Mouse (Mus musculus): Measurements from ENCODE around the gene Gng10. TPM values are rescaled to one million over a fixed set of nuclear protein-coding genes. Genes with fewer than 3 reads are reported as not detected.

Gene Gng10
- 1 to 10 TPM; 4.6 to 5.6 (median 4.7) TPM for total RNA-seq (2022)

DNA sequence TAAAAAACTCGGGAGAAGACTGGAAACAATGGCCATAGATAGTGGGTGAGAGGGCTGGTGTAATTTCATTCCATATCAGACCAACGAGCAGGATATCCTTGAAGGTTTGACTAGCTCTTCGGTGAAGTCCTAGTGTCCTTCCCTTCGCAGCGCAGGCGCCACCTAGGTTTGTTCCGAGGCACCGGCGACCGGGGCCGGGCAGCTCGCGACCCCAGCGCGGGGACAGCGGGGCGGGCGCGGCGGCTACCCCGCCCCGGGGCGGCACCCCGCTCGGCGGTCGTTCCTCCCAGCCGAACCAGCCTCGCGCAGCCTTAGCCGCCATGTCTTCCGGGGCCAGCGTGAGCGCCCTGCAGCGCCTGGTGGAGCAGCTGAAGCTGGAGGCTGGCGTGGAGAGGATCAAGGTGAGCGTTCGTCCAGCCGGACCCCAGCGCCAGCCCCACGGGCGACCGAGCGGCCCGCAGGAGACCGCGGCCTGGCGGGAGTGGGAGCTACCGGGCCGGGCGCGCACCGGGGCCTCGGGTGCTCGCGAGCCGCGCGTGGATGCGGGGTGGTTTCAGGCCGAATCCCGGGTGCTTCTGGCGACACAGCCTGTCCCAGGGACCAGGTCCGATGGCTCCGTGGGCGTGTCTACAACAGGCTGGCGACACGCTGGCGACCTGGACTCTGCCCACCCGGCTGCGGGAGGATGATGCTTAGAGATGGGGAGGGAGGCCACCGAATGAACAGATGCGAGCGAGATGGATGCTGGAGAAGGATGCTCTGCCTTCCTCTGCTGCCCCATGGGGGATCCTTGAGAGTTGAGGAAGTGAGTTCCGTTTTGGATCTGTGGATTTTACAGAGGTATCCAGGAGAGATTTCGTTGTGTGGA lies at the start of gene Gng10:
Gene Gng10, plus strand, starts transcription at position 171 of the 868 bp plus-strand sequence.
- peak; percentile 8 to 15 for DNase-seq (ENCODE audit: low spot score in 2 of 2)

DNA sequence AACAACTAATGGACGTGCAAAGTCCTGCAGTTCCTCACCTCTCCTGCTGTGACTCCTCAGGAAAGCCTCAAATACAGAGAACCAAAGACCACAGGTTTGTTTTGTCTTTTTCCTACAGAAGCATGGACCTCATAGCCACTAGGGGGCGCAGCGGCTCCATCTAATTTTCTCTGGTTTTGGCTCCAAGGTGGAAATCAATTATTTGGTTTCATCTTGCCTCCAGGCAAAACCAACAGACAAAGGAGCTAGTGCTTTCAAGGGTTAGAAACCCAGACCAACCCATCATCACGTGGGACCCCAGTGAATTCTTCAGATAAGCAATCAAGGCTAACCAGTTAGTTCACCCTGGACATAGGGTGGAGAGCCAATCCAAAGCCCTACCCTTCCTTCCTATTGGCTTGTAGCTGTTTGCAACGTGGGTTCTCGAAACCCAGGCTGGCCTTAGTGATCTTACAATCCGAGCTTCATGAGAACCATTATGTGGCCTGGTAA lies 49.7 kb upstream of the Gng10 start:
- peak; percentile 25 to 45 for DNase-seq (ENCODE audit: low spot score in 2 of 2)

DNA sequence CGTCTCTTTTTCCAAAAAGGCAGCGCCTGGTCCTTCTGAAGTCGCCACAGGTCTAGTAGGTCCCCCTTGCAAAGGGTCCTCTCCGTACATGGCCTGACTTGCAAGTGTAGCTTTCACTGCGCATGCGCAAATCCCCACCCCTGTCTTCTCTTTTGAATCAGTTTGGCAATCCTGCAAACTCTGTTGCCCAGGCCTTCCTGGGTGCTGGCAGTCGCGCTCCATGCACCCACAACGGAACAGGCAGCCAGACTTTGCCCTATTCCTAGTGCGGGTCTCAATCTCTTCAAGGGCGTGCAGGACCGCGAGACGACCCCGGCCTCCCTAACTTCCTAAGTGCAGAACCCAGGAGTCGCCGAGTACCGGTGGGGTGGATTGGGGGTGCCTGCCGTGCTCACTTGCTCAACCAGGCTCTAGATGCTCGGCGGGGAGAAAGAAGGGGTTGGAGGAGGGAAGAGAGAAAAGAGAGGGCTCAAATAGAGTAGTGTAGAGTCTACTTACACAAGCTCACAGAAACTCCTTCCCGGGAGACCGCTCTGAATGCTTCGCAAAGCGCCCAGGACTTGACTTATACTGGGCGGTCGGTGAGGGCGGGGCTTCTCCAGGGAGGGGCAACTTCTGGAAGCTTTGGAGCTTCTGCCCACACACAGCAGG lies 48.2 kb upstream of the Gng10 start, which contains the start of gene Ptgr1:
Gene Ptgr1, minus strand, starts transcription at position 580 of the 651 bp plus-strand sequence.
- DNase-seq (ENCODE audit: low spot score in 2 of 2): peak; percentile 51 to 70

DNA sequence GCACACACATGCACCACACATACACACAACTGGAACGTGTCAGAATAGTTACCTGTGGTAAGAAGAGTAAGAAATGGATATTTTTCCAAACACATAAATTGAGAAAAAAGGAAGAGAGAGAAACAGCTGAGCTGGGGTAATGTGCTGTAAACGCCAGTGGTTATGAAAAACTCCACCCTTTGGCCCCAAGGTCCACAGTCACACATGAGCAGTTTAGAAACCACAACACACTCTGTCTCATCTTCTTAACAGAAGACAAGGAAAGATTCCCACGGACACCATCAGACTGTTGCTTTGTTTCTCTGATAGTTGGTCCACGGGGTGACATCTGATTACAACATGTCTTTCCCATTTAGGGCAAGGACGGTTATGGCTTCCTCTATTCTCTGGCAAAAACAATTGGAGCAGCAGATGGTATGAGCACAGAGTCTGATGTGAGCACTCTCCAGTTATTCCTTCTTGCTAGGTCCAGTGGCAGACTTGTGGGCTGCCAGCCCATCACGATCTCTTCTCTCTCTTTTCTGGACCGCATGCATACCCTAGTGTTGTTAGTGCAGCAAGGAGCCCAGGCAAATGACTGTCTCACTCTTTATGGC lies 45.5 kb upstream of the Gng10 start:
- DNase-seq (ENCODE audit: low spot score in 2 of 2): no peak

DNA sequence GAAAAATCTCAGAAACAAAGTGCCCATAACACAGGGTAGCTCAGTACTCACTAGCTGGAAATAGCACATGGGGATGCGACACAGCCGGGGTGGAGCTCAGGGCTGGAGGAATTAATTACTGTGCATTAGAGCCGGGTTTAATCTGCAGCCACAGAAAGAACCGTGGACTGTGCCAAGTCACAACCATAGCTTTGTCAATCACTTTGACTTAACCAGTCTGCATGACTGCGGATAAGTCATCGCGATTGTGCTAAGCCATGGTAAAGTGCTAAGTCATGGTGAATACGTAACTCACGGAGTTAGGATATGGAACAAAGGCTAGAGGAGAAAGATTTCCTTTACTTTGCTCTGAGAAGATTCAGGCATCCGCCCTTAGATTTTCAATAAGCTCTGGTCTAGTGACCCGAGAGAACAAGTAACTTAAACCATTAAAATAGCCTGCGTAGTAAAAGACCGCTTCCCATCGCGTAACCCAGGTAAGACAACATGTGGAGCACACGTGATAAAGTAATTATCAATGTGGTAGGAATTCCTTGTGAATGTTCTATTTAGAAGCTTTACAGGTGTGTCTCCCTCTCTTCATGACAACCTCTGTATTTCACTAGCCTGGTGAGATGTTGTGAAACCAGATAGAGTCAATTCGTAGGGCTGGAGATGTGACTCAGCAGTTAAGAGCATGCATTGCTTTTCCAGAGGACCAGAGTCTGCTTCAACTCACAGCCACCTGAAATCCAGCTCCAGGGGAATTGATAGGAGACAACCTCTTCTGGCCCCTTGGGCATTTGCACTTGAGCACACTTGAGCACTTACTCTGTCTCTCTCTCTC lies 44.1 kb upstream of the Gng10 start:
- DNase-seq (ENCODE audit: low spot score in 2 of 2): no peak

DNA sequence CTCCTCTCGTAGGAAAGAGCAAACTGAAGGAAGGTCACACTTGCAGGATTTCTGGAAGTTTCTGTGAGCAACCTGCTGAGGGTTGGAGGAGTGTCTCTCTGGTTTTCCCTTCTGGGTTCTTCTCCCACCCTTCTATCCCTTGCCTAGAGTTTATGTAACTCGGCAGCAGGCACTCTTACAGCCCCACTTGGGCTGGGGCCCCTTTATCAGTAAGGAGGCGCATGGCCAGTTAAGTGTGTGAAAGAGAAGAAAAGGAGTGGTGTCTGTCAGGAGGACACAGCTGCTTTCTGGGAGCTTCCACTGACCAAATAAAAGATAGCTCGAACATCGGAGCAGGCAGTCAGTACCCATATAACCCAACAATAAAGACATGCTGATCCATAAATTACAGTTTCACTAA lies 42.7 kb upstream of the Gng10 start:
- DNase-seq (ENCODE audit: low spot score in 2 of 2): no peak

DNA sequence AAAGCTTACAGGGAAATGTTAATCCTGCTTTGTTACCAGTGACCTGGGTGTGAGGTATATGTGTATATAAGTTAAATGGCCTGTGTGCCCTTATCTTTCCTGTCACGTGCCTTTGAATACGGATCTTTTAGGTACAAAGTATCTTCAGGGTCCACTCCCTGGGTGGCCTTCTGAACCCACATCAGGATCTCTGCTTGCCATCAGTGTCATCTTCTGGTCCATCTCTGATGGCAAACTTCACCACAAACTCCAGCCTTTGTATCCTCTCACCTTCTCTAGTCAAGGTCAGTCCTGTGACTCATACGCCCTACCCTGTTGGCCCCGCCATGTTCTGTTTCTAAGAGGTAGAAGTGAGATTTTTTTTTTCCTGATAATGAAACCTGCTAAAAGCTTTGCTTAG lies 40.1 kb upstream of the Gng10 start, which contains the start of gene Dnajc25:
Gene Dnajc25, plus strand, starts transcription at position 301 of the 400 bp plus-strand sequence.
- no peak for DNase-seq (ENCODE audit: low spot score in 2 of 2)

DNA sequence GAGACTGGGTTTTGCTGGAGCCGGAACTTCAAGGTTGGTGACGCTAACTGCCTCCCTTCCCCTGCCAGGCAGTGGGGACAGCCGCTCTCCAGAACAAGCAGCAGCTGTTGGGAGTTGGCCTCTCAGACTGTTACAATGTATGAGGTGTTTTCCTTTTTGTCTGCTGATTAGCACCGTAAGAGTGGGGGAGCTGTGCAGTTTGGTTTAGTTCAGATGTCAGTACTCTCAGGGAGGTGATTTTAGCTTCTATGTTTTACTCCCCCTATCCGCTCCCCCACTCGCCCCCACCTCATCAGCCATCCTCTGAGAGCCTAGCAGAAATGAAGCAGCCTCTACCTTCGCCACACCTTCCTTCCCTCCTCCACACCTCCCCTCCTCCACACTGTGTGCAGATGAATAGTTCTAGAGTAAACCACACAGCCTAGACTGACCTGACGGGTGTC lies 39.6 kb upstream of the Gng10 start:
- no peak for DNase-seq (ENCODE audit: low spot score in 2 of 2)

DNA sequence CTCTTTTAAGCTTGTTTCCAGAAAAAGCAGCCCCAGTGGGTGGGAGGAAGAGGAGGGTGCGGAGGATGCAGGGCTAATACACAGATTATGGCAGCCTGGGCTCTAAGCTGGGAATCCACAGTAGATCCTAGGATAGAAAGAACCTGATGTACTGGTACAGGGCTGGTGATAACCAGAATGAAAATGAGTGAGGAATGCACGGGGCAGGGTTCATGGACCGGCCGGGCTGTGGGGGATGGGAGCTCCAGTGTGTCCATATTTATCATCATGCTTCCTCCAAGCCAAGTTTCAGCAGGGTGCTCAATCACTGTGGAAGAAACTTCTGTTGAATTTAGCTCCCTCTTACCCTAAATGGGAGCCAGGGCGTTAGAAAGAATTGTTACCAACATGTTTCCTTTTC lies 37.8 kb upstream of the Gng10 start:
- DNase-seq (ENCODE audit: low spot score in 2 of 2): no peak

DNA sequence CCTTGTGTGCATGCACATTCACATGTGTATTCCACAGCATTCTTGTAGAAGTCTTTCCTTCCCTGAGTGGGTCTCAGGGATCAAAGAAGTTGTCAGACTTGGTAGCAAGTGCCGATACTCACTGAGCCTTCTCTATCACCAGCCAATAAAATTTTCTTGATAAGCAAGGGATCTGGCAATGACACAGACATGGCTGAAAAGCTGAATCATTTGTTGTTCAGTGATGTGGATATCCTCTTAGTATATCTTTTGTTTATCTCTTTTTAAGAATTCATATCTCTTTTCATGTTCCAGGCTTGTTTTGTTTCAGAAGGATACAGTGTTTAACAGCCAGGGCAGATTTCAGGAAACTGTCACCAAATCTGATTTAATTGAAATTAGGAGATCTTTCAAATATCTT lies 36.2 kb upstream of the Gng10 start:
- DNase-seq (ENCODE audit: low spot score in 2 of 2): no peak

DNA sequence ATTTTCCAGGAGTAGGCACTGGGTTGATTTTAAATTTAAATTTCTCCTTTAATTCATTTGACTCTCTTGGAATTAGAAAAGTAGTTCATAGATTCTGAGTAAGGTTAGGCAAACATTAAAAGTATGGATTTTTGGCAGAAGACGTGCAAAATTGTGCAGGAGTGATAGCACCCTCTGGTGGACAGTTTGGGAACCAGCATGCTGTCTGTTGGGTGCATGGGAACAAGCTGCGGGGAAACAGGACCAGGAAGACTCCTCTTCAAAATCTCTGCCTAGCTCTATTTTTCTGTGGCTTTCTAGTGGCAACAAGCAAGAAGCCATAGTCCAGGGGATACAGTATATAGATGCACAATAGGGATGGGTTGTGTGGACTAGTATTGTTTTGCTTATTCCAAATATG lies 35.2 kb upstream of the Gng10 start:
- peak; percentile 37 to 43 for DNase-seq (ENCODE audit: low spot score in 2 of 2)

DNA sequence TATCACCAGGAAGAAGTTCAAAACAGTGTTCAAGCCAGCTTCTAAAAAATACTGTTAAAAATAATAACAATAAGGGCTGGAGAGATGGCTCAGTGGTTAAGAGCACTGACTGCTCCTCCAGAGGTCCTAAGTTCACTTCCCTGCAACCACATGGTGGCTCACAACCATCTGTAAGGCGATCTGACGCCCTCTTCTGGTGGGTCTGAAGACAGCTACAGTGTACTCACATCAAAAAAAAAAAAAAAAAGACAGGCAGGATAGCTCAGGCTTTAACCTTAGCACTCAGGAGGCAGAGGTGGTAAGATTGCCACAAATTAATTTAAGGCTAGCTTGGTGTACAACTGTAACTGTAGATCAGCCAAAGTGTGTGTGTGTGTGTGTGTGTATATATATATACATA lies 34.3 kb upstream of the Gng10 start:
- DNase-seq (ENCODE audit: low spot score in 2 of 2): no peak

DNA sequence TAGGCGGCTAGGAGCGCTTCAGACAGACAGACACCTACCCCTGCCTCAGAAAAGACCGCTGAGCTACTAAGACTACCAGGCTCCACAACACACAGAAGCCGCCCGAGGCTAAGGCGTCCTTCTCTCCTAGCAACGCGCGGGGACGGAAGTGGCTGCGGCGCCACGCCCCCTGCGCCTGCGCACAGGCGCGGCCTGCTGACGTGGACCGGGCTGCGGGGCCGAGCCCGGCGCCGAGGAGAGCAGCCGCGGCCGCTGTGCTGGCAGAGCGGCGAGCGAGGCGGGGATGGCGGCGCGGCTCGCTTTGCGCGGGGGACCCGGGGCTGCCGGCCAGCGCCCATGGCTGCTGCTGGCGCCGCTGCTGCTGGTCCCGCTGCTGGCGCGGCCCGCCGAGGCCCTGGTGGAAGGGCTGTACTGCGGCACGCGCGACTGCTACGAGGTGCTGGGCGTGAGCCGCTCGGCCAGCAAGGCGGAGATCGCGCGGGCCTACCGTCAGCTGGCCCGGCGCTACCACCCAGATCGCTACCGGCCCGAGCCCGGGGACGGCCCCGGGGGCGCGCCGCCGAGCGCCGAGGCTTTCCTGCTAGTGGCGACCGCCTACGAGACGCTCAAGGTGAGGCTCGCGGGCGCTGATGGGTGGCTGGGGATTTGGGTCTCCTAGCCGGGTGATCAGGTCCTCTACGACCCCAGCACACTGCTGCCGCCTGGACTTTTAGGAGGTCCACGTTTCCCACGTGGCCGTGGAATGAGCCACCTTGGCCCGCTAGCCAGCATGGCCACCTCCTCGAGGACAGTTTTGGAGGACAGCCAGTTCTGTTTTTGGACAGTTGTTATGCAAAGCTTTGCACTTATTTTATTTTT lies 31.7 kb upstream of the Gng10 start, which contains the start of gene Gm20503:
Gene Gm20503, plus strand, starts transcription at position 263 of the 858 bp plus-strand sequence.
- DNase-seq (ENCODE audit: low spot score in 2 of 2): peak; percentile 82 to 89

DNA sequence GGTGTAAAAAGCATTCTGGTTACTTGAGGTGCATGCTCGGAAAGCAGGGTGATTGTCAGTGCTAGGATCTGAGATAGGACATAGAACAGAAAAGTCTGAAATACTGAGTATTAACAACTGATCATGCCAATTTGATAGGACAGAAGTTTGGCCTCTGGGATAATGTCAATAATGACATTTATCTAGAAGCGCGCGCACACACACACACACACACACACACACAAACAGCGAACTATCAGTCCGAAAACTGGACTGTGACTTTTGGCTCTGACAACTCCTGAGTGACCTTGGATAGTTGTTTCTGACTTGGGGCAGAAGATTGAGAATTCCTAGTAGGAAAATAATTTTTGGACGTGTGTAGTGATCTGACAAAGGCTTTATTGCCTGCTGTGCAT lies 31.1 kb upstream of the Gng10 start:
- no peak for DNase-seq (ENCODE audit: low spot score in 2 of 2)

DNA sequence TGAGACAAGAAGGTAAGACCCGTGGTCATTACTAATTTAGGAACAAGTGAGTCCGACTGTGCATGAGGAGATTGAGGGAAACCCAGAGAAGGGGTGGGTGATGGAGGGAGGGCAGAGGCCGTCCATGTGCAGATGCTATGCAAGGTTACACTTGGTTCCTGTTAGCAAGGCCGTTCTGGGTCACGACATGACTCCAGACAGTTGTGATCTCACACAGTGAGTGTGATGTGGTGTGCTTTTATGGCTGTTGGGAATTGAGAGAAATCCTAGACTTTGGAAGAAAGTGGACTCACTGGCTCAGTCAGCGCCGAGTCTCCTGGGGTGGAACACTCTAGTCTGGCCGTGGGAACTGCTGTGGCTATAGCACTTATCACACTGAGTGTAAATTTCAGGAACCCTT lies 28.7 kb upstream of the Gng10 start:
- DNase-seq (ENCODE audit: low spot score in 2 of 2): no peak

DNA sequence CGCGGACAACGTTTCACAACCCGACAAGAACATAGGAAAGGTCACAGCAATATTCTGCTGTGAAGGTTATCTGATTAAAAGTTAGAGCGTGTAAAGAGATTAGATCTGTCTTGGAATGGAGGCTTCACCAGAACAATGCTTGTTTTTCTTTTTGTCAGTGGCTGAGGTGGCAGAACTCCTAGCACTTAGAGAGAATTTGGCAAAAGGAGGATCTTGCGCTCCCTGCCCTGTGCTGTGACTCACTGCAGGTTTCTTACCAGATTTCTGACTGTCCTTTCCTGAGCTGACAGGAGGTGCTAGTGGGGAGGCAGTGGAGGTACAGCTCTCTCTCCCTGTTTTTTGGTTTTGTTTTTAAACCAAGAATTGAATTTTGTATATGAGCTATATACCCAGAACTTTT lies 27.9 kb upstream of the Gng10 start:
- no peak for DNase-seq (ENCODE audit: low spot score in 2 of 2)

DNA sequence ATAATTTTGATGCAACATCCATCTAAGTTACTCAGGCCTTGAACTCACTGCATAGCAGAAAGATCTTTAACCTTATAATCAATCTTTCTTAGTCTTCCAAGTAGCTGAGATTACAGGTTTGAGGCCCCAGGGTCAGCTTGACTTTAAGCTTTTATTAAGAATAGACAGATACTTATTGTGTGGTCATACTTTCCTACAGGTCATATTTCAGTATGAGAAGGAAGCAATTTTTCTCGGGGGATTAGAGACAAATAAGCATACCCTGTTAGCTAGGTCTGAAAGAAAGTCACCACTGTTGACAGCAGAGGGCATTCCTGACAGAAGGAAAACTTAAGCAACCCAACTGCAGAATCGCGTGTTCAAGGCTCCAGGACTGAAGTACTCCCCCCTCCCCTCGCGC lies 26.9 kb upstream of the Gng10 start:
- DNase-seq (ENCODE audit: low spot score in 2 of 2): no peak

DNA sequence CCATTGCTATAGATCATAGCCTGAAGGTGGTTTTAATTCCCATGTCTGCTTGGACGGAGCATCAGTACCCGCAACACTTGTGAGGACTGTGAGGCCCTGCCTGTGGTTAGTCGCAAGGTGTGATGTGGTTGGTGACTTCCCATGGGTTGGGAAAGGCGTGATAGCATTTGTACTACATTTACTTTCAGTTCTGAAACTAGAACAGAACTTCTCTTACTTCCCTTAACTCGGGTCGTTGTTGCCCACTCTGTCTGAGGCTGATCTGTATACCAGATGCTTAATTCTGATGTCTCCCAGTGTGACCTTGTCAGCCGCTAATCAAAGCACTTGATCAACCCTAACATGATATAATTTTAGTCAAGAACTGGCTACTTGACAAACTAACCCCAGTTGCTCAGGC lies 25.7 kb upstream of the Gng10 start:
- no peak for DNase-seq (ENCODE audit: low spot score in 2 of 2)

DNA sequence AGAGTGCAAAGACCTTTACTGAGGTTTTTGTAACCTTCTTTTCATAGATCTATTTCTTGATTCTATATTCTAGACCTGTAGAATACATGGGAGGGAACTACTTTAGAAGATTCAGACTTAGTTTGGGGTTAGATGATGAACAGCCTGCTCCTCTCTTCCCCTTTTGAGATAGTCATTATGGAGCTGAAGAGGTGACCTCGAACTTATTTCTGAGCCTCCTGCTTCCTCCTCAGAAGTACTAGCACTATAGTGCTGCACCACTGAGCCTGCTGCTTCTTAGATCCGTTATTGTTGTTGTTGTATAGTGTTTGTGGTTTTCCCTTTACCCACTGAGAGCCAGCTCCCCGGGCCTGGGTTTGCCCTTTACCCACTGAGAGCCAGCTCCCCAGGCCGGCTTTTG lies 25.2 kb upstream of the Gng10 start:
- no peak for DNase-seq (ENCODE audit: low spot score in 2 of 2)

DNA sequence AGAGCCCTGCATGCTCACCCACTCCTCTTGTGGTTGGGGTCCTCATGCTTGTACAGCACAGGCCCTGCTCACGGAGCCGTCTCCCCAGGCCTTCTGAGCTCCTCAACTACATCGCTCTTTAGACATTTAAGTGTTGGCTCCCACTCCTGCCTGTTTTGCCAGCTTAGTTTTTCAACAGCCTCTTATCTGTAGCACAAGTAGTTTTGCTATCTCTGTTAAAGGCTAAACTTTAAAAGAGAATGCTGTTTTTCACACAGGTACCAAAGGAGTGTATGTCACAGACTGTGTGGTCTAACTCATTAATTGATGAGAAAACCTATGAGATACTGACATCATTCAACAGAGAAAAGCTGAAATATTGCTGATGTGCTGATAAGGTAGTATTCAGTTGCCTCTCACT lies 23.4 kb upstream of the Gng10 start:
- DNase-seq (ENCODE audit: low spot score in 2 of 2): no peak
